Mouse (Mus musculus) hematopoietic multipotent progenitor cell, adult 10-12 weeks (in vitro differentiated cells): ENCODE measurements around the gene Rnf34. TPM values are rescaled to one million over a fixed set of nuclear protein-coding genes. Genes with fewer than 3 reads are reported as not detected.

Experiments
- polyA plus RNA-seq: library from polyadenylated mRNA; stranded (reverse); fragments of >175 nt; gene quantifications from 2 replicates; pipeline ENCODE4 v1.2.3, GENCODE M21; 2012; ENCODE audit warnings: low replicate concordance

Rnf34 gene
- polyA plus RNA-seq: 8.2 and 22.9 TPM in 2 replicates

GRCm38 (mm10) chr5:122849521-122850318 lies at the start of gene Rnf34:
Rnf34 (plus strand) TSS chr5:122850048.

GRCm38 (mm10) chr5:122820777-122821523 lies 28.9 kb upstream of the Rnf34 start, which contains the start of gene Anapc5:
Anapc5 (minus strand) TSS chr5:122821339.

Other genes starting within 250 kb of the Rnf34 start
- gene Ift81, start 235.5 kb upstream of the Rnf34 start, polyA plus RNA-seq: 0.22 and 0.33 TPM in 2 replicates
- 10.0 and 13.6 TPM in 2 replicates for gene P2rx7, start 206.1 kb upstream of the Rnf34 start, polyA plus RNA-seq
- gene P2rx4, start 142.5 kb upstream of the Rnf34 start, polyA plus RNA-seq: 15.4 and 26.5 TPM in 2 replicates
- 46.6 and 93.2 TPM in 2 replicates for gene Camkk2, start 70.6 kb upstream of the Rnf34 start, polyA plus RNA-seq
- gene Anapc5, start 28.7 kb upstream of the Rnf34 start, polyA plus RNA-seq: 126 and 146 TPM in 2 replicates
- gene Kdm2b, start 139.8 kb downstream of the Rnf34 start, polyA plus RNA-seq: 53.8 and 83.6 TPM in 2 replicates
- 66.9 and 80.3 TPM in 2 replicates for gene Orai1, start 165.0 kb downstream of the Rnf34 start, polyA plus RNA-seq
- gene Morn3, start 197.0 kb downstream of the Rnf34 start, polyA plus RNA-seq: not detected in 2 replicates
- gene Tmem120b, start 218.4 kb downstream of the Rnf34 start, polyA plus RNA-seq: 3.3 and 8.7 TPM in 2 replicates